ENCODE assay signal across 10 mouse cellular contexts in genomic region chr10:81542727-81543460, GRCm38 (mm10). TPM values are rescaled to one million over a fixed set of nuclear protein-coding genes. Genes with fewer than 3 reads are reported as not detected.
DNase-seq lines count a peak whose midpoint lies in the region; ATAC-seq and TF ChIP-seq lines count a peak whose summit lies in the region.
"Had no signal": no experiment of that assay in that cellular context is flagged by ENCODE, and none has a peak within 500 bp of the region (broad histone marks: within the 10 kb centered on the region; RNA-seq: fewer than 3 reads in every experiment).

No protein-coding gene starts in this region.

- no peak for TF ChIP-seq POLR2A in kidney, adult 2 months (IDR thresholded peaks at IDR 0.05; ENCODE audit: low read depth, low read length)

- peak overlapping the region; percentile 73 for H3K27ac ChIP-seq in kidney, adult 2 months (ENCODE audit: insufficient read depth, low read depth, low read length)
- no peak overlapping the region for H3K27ac ChIP-seq in embryonic facial prominence, embryonic 12.5 days
- no peak overlapping the region for H3K27ac ChIP-seq in hindbrain, embryonic 16.5 days (ENCODE audit: low read depth, low read length)
- H3K27ac ChIP-seq in midbrain, embryonic 15.5 days, result no peak overlapping the region

- intact Hi-C loops in gastrocnemius, postnatal 36 days (cut with DNase I), result no loop called here

- TF ChIP-seq CTCF in kidney, adult 2 months (conservative IDR thresholded peaks at IDR 0.05; ENCODE audit: insufficient read depth, insufficient read length, low read depth, low read length), result no peak

- peak overlapping the region; percentile 96 for H3K9ac ChIP-seq in embryonic facial prominence, embryonic 12.5 days
- H3K9ac ChIP-seq in hindbrain, embryonic 16.5 days (ENCODE audit: low read depth, low read length), result peak overlapping the region; percentile 96
- H3K9ac ChIP-seq in midbrain, embryonic 15.5 days, result peak overlapping the region; percentile 77

- H3K4me3 ChIP-seq in kidney, adult 2 months (ENCODE audit: insufficient read depth, low read depth, low read length), result no peak overlapping the region
- peak overlapping the region; percentile 96 for H3K4me3 ChIP-seq in embryonic facial prominence, embryonic 12.5 days
- H3K4me3 ChIP-seq in hindbrain, embryonic 16.5 days (ENCODE audit: low read length), result peak overlapping the region; percentile 72; the same call in 1 of the 2 replicates
- peak overlapping the region; percentile 76 for H3K4me3 ChIP-seq in midbrain, embryonic 15.5 days

- no peaks in the 10 kb centered on the region for H3K27me3 ChIP-seq in kidney, adult 2 months (replicated peaks; ENCODE audit: control insufficient read depth, insufficient read depth, low read length)
- H3K27me3 ChIP-seq in embryonic facial prominence, embryonic 12.5 days, result no peaks in the 10 kb centered on the region
- H3K27me3 ChIP-seq in hindbrain, embryonic 16.5 days (replicated peaks; ENCODE audit: control insufficient read depth, insufficient read depth, low read length), result no peaks in the 10 kb centered on the region
- H3K27me3 ChIP-seq in midbrain, embryonic 15.5 days (replicated peaks), result no peaks in the 10 kb centered on the region
- H3K27me3 ChIP-seq: Patski had no signal

- H3K4me2 ChIP-seq in embryonic facial prominence, embryonic 12.5 days (replicated peaks), result peak overlapping the region; percentile 97
- H3K4me2 ChIP-seq in hindbrain, embryonic 16.5 days (ENCODE audit: low read length), result peak overlapping the region; percentile 66
- H3K4me2 ChIP-seq in midbrain, embryonic 15.5 days, result peak overlapping the region; percentile 82

- H3K36me3 ChIP-seq in kidney, adult 2 months (ENCODE audit: control insufficient read depth, insufficient read depth, low read length), result no peaks in the 10 kb centered on the region
- peaks cover 26% of the 10 kb centered on the region for H3K36me3 ChIP-seq in embryonic facial prominence, embryonic 12.5 days
- H3K36me3 ChIP-seq in hindbrain, embryonic 16.5 days (ENCODE audit: control insufficient read depth, insufficient read depth, low read length), result no peaks in the 10 kb centered on the region
- H3K36me3 ChIP-seq in midbrain, embryonic 15.5 days (replicated peaks), result no peaks in the 10 kb centered on the region

- peaks cover 30% of the 10 kb centered on the region for H3K4me1 ChIP-seq in kidney, adult 2 months (ENCODE audit: control insufficient read depth, insufficient read depth, low read length)
- H3K4me1 ChIP-seq in embryonic facial prominence, embryonic 12.5 days, result peaks cover 23% of the 10 kb centered on the region
- H3K4me1 ChIP-seq in hindbrain, embryonic 16.5 days (ENCODE audit: control insufficient read depth, insufficient read depth, low read depth, low read length), result peaks cover 29% of the 10 kb centered on the region
- H3K4me1 ChIP-seq in midbrain, embryonic 15.5 days, result peaks cover 37% of the 10 kb centered on the region

- WGBS in kidney, adult 2 months, result 63% methylated on average over 7 of the region's 7 CpGs
- WGBS in embryonic facial prominence, embryonic 12.5 days, result 72% methylated on average over 7 of the region's 7 CpGs
- 82% methylated on average over 7 of the region's 7 CpGs for WGBS in hindbrain, embryonic 16.5 days
- WGBS in midbrain, embryonic 15.5 days, result 77% methylated on average over 7 of the region's 7 CpGs

- H3K9me3 ChIP-seq in embryonic facial prominence, embryonic 12.5 days, result no peaks in the 10 kb centered on the region
- H3K9me3 ChIP-seq in hindbrain, embryonic 16.5 days (ENCODE audit: control insufficient read depth, low read length), result no peaks in the 10 kb centered on the region
- H3K9me3 ChIP-seq in midbrain, embryonic 15.5 days, result no peaks in the 10 kb centered on the region

- no peak for ATAC-seq in embryonic facial prominence, embryonic 12.5 days (ENCODE audit: insufficient number of reproducible peaks, insufficient read depth, low FRiP score, low TSS enrichment)
- ATAC-seq in hindbrain, embryonic 16.5 days, result no peak
- no peak for ATAC-seq in midbrain, embryonic 15.5 days (replicated peaks)
- no peak for ATAC-seq in megakaryocyte progenitor cell, adult 5-6 weeks (replicated peaks; ENCODE audit: poor library complexity)
- ATAC-seq: Patski had no signal

- DNase-seq in kidney, adult 2 months, result no peak
- DNase-seq in kidney, postnatal 36 days, result no peak
- DNase-seq in urinary bladder, postnatal 14 days (ENCODE audit: low spot score), result no peak
- no peak for DNase-seq in gastrocnemius, postnatal 36 days
- DNase-seq: layer of hippocampus, postnatal 36 days had no signal

RNA-seq across cellular contexts. Expression of gene Gna11, which starts 2.1 kb away (rescaled TPM):
- polyA plus RNA-seq in kidney, adult 2 months (2012; rRNA removed), result 93.0 and 107 TPM in 2 replicates
- 82.7 and 83.5 TPM in 2 replicates for polyA plus RNA-seq in embryonic facial prominence, embryonic 12.5 days (2016; fragmentation: Nextera tagmentation; extraction: Ambion mirVana)
- 96.0 and 104 TPM in 2 replicates for polyA plus RNA-seq in hindbrain, embryonic 16.5 days (2015; fragmentation: Nextera tagmentation; extraction: Ambion mirVana)
- polyA plus RNA-seq in midbrain, embryonic 15.5 days (2015; fragmentation: Nextera tagmentation; extraction: Ambion mirVana), result 100 and 101 TPM in 2 replicates
- 10 to 100 TPM; 23.6 TPM for total RNA-seq in gastrocnemius, postnatal 36 days (2021)
- 5.4 and 6.0 TPM in 2 replicates for total RNA-seq in megakaryocyte progenitor cell, adult 5-6 weeks (2015)
- total RNA-seq in megakaryocyte progenitor cell, adult 5-6 weeks (2017), result 7.6 and 10.2 TPM in 2 replicates

RNA-seq across cellular contexts. Expression of gene Aes, which starts 16.4 kb away (rescaled TPM):
- polyA plus RNA-seq in kidney, adult 2 months (2012; rRNA removed), result 2,250 and 2,535 TPM in 2 replicates
- polyA plus RNA-seq in embryonic facial prominence, embryonic 12.5 days (2016; fragmentation: Nextera tagmentation; extraction: Ambion mirVana), result 523 and 554 TPM in 2 replicates
- 457 and 712 TPM in 2 replicates for polyA plus RNA-seq in hindbrain, embryonic 16.5 days (2015; fragmentation: Nextera tagmentation; extraction: Ambion mirVana)
- 802 and 851 TPM in 2 replicates for polyA plus RNA-seq in midbrain, embryonic 15.5 days (2015; fragmentation: Nextera tagmentation; extraction: Ambion mirVana)
- total RNA-seq in gastrocnemius, postnatal 36 days (2021), result 100 to 1,000 TPM; 847 to 848 TPM
- total RNA-seq in megakaryocyte progenitor cell, adult 5-6 weeks (2015), result 197 and 225 TPM in 2 replicates
- total RNA-seq in megakaryocyte progenitor cell, adult 5-6 weeks (2017), result 178 and 191 TPM in 2 replicates

RNA-seq across cellular contexts. Expression of gene Gna15, which starts 18.9 kb away (rescaled TPM):
- polyA plus RNA-seq in kidney, adult 2 months (2012; rRNA removed), result 1.7 and 2.1 TPM in 2 replicates
- 0.86 and 0.97 TPM in 2 replicates for polyA plus RNA-seq in embryonic facial prominence, embryonic 12.5 days (2016; fragmentation: Nextera tagmentation; extraction: Ambion mirVana)
- polyA plus RNA-seq in hindbrain, embryonic 16.5 days (2015; fragmentation: Nextera tagmentation; extraction: Ambion mirVana), result 0.81 and 1.1 TPM in 2 replicates
- 0.96 and 1.1 TPM in 2 replicates for polyA plus RNA-seq in midbrain, embryonic 15.5 days (2015; fragmentation: Nextera tagmentation; extraction: Ambion mirVana)
- total RNA-seq in gastrocnemius, postnatal 36 days (2021), result under 1 TPM in 1 of 2 experiments, not detected in 1; 0.20 TPM
- 29.4 and 31.9 TPM in 2 replicates for total RNA-seq in megakaryocyte progenitor cell, adult 5-6 weeks (2015)
- 28.7 and 28.9 TPM in 2 replicates for total RNA-seq in megakaryocyte progenitor cell, adult 5-6 weeks (2017)
- polyA plus RNA-seq: Patski had no signal

RNA-seq across cellular contexts. Expression of gene Tle2, which starts 31.5 kb away (rescaled TPM):
- polyA plus RNA-seq in kidney, adult 2 months (2012; rRNA removed), result 63.7 and 93.5 TPM in 2 replicates
- 59.2 and 71.1 TPM in 2 replicates for polyA plus RNA-seq in embryonic facial prominence, embryonic 12.5 days (2016; fragmentation: Nextera tagmentation; extraction: Ambion mirVana)
- polyA plus RNA-seq in hindbrain, embryonic 16.5 days (2015; fragmentation: Nextera tagmentation; extraction: Ambion mirVana), result 40.9 and 50.2 TPM in 2 replicates
- polyA plus RNA-seq in midbrain, embryonic 15.5 days (2015; fragmentation: Nextera tagmentation; extraction: Ambion mirVana), result 57.4 and 58.8 TPM in 2 replicates
- total RNA-seq in gastrocnemius, postnatal 36 days (2021), result 1 to 10 TPM; 4.4 to 4.7 TPM
- total RNA-seq in megakaryocyte progenitor cell, adult 5-6 weeks (2015), result 0.95 and 1.5 TPM in 2 replicates
- total RNA-seq in megakaryocyte progenitor cell, adult 5-6 weeks (2017), result 0.08 and 3.5 TPM in 2 replicates

RNA-seq across cellular contexts. Expression of gene S1pr4, which starts 43.0 kb away (rescaled TPM):
- polyA plus RNA-seq in kidney, adult 2 months (2012; rRNA removed), result 2.3 and 4.9 TPM in 2 replicates
- polyA plus RNA-seq in embryonic facial prominence, embryonic 12.5 days (2016; fragmentation: Nextera tagmentation; extraction: Ambion mirVana), result 0.22 and 0.58 TPM in 2 replicates
- polyA plus RNA-seq in hindbrain, embryonic 16.5 days (2015; fragmentation: Nextera tagmentation; extraction: Ambion mirVana), result 0.65 and 0.79 TPM in 2 replicates
- 0.71 and 1.2 TPM in 2 replicates for polyA plus RNA-seq in midbrain, embryonic 15.5 days (2015; fragmentation: Nextera tagmentation; extraction: Ambion mirVana)
- 1 to 10 TPM in 1 of 2 experiments, under 1 TPM in 1; 0.46 to 1.5 TPM for total RNA-seq in gastrocnemius, postnatal 36 days (2021)
- 8.3 and 8.9 TPM in 2 replicates for total RNA-seq in megakaryocyte progenitor cell, adult 5-6 weeks (2015)
- 6.2 and 9.5 TPM in 2 replicates for total RNA-seq in megakaryocyte progenitor cell, adult 5-6 weeks (2017)
